Mouse (Mus musculus): ENCODE measurements at regions not wholly inside any gene's neighbourhood (a gene's known extent, or its start where the extent isn't known, plus 50 kb on each side); places are given as distances from the start of the nearest gene placed in this dataset.

- TF ChIP-seq CTCF (IDR thresholded peaks at IDR 0.05; ENCODE audit: insufficient read depth, low read length) (no peak), POLR2A (IDR thresholded peaks at IDR 0.05; ENCODE audit: borderline replicate concordance, extremely low read depth, low read depth, low read length) (no peak)
These were observed 274.3 kb downstream of the Sorl1 start for GRCm38 (mm10) chr9:41849628-41850326.
